Mouse (Mus musculus) heart, embryonic 11.5 days (tissue): ENCODE results near the gene Cyb5rl. TPM values are rescaled to one million over a fixed set of nuclear protein-coding genes. Genes with fewer than 3 reads are reported as not detected.
A peak's percentile ranks its signal among the peaks of the same experiment; 100 is the strongest.

Source experiments
- ATAC-seq: fragments of 200-750 bp; cut with Nextera tagmentation; replicated peaks from 2 replicates; pipeline ENCODE4 v1.8.0; 2017; ENCODE audit warnings: moderate library complexity; ENCODE audit not compliant: insufficient number of reproducible peaks, low FRiP score, low TSS enrichment
- H3K27ac ChIP-seq: fragments of 300-500 bp; sonication (generic); 2 replicates; pipeline ENCODE4 v1.5.1; 2014; ENCODE audit warnings: mild to moderate bottlenecking, low read depth, low read length
- H3K27me3 ChIP-seq: fragments of 300-500 bp; sonication (generic); 2 replicates; pipeline ENCODE4 v1.6.1; 2014; ENCODE audit warnings: mild to moderate bottlenecking, low read length, mixed read lengths; ENCODE audit not compliant: control insufficient read depth, insufficient read depth
- H3K36me3 ChIP-seq: fragments of 300-500 bp; sonication (generic); 2 replicates; pipeline ENCODE4 v1.6.1; 2014; ENCODE audit warnings: mild to moderate bottlenecking, low read length, moderate library complexity, mixed read lengths; ENCODE audit not compliant: control insufficient read depth, insufficient read depth
- H3K4me1 ChIP-seq: fragments of 300-500 bp; sonication (generic); 2 replicates; pipeline ENCODE4 v1.6.1; 2014; ENCODE audit warnings: low read length; ENCODE audit not compliant: control insufficient read depth, insufficient read depth
- H3K4me2 ChIP-seq: fragments of 300-500 bp; sonication (generic); 2 replicates; pipeline ENCODE4 v1.6.1; 2014; ENCODE audit warnings: mild to moderate bottlenecking, moderate library complexity
- H3K4me3 ChIP-seq: fragments of 300-500 bp; sonication (generic); 2 replicates; pipeline ENCODE4 v1.5.1; 2014; ENCODE audit warnings: low read depth, low read length
- H3K9ac ChIP-seq: fragments of 300-500 bp; sonication (generic); 2 replicates; pipeline ENCODE4 v1.6.1; 2014; ENCODE audit warnings: mild to moderate bottlenecking, low read depth, low read length, moderate library complexity
- H3K9me3 ChIP-seq: fragments of 300-500 bp; sonication (generic); replicated peaks from 2 replicates; pipeline ENCODE4 v1.6.1; 2016; ENCODE audit warnings: low read length; ENCODE audit not compliant: control insufficient read depth
- WGBS: fragments of 180-500 bp; shearing (Covaris S2); extraction: QIAGEN DNeasy Blood & Tissue Kit; methylation state at CpG from one replicate; pipeline ENCODE4 v1.1.7; 2014; ENCODE audit not compliant: insufficient replicate concordance; 5-methylcytosine and 5-hydroxymethylcytosine counted together
- polyA plus RNA-seq: library from polyadenylated mRNA; unstranded; fragments of >200 nt; fragmentation: Nextera tagmentation; extraction: Ambion mirVana; gene quantifications from 2 replicates; pipeline ENCODE4 v1.2.1, GENCODE M21; 2014

Cyb5rl gene
- polyA plus RNA-seq, 1 experiment from 2014 or later: 3.7 TPM

DNA sequence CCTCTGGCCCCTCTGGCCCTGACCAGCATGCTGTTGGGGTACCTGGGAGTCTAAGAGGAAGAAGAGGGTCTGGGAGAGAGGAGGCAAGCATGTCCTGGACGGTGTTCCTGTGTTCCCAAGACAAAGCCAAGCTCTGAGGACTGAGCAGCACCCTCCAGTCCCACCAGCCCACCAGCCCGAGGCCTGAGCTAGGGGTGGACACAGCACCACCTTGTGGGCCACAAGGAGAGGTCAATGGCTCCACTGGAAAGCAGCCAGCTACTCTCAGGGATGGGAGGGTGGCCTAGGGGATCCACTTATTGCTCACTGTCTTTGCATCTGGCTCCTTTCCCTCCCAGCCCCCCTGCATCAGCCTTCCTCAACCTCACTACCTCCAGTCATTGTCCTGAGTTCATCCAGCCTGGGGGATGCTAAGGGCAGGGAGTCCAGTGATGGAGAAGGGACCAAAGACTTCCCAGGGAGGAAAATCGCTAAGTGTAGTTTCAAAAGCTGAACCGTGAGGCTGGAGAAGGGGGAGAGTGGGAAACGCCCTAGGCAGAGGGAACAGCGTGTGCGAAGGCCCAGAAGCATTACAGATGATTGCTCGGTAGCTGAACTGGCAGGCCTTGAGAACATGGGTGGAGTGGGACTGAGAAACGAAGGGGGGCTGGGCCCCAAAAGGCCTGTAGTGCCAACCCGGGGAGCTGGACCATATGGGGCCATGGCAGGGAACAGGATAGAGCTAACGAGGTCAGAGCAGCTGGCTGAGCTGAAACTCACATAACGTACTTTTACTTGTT is 54.6 kb downstream of the Cyb5rl start:
- Histone ChIP-seq H3K27me3 (peaks cover 11% of the 10 kb centered on the region), H3K4me1 (no peaks in the 10 kb centered on the region), H3K27ac (no peak overlapping the region), H3K4me3 (no peak overlapping the region), H3K36me3 (no peaks in the 10 kb centered on the region), H3K9me3 (no peaks in the 10 kb centered on the region), H3K9ac (no peak overlapping the region), H3K4me2 (no peak overlapping the region)
- ATAC-seq: no peak
- WGBS: 56% methylated on average over 12 of the region's 12 CpGs

DNA sequence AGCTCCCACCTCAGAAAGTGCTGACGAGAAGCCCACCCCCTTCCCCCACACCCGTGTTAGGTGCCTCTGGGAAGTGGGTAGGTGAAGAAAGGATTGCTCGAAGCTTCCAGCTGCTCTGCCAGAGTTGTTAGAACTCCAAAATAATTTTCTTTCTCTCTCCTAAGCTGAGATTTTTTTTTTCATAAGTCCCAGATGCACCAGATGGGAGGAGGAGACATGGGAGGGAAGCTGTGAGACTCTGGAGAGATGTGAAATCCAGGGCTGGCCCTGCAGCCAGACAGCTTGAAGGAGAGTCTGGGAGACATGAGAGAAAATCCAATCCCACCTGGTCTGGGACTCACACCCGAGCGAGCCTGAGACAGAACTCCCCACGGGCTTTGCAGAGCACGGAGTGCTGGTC is 57.6 kb downstream of the Cyb5rl start:
- Histone ChIP-seq H3K27me3 (peaks cover 12% of the 10 kb centered on the region), H3K36me3 (no peaks in the 10 kb centered on the region), H3K4me1 (peaks cover 5% of the 10 kb centered on the region; the same call in 1 of the 2 replicates), H3K4me3 (no peak overlapping the region), H3K9ac (no peak overlapping the region), H3K9me3 (no peaks in the 10 kb centered on the region), H3K4me2 (no peak overlapping the region), H3K27ac (no peak overlapping the region)
- ATAC-seq: no peak
- 51% methylated on average over 7 of the region's 7 CpGs for WGBS

DNA sequence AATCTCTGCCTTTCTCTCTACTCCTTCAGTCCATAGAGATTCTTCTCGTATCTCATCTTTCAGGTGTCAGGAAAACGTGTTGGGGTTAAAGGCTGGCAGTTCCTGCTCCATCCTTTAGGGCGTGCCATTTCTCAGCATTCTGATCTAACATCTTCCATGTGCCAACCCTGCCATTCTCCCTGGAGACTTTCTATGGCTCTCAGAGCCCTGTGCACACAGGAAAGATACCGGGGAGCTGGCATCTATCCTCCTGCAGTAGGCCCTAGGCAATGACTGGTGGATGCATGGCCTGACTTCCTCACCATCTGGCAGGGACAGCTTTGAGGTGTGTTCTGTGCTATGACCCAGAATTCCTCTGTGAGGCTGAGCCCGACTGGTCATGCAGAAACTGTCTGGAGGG is 58.3 kb downstream of the Cyb5rl start:
- Histone ChIP-seq H3K27ac (no peak overlapping the region), H3K27me3 (peaks cover 12% of the 10 kb centered on the region), H3K4me2 (no peak overlapping the region), H3K9me3 (no peaks in the 10 kb centered on the region), H3K9ac (no peak overlapping the region), H3K4me3 (no peak overlapping the region), H3K4me1 (peaks cover 10% of the 10 kb centered on the region), H3K36me3 (no peaks in the 10 kb centered on the region)
- ATAC-seq: no peak
- WGBS: 50% methylated on average over 5 of the region's 5 CpGs

DNA sequence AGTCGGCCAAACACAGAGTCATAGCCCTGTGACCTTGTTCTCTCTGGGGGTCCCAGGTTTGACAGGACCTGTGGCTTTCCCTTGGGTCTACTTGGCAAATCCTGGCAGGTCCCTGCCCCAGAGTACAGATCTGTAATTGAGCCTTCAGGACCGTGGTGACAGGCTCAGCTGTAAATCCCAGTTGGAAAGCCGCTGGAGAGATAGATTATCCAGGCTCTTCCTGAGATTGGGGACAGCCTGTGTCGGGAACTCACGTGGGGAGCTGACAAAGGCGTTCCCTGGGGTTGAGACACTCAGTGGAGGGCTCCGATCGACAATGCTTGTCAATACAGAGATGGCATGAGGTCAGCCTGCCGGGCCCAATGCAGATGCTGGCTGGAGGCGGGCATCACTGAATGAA is 59.6 kb downstream of the Cyb5rl start:
- 45% methylated on average over 10 of the region's 10 CpGs for whole genome bisulfite sequencing
- H3K4me3 ChIP-seq: no peak overlapping the region
- H3K4me2 ChIP-seq: no peak overlapping the region
- no peak overlapping the region for H3K9ac ChIP-seq
- ATAC-seq: no peak
- no peaks in the 10 kb centered on the region for H3K9me3 ChIP-seq
- H3K27me3 ChIP-seq: peaks cover 10% of the 10 kb centered on the region
- H3K27ac ChIP-seq: no peak overlapping the region
- H3K36me3 ChIP-seq: no peaks in the 10 kb centered on the region
- H3K4me1 ChIP-seq: peaks cover 12% of the 10 kb centered on the region

DNA sequence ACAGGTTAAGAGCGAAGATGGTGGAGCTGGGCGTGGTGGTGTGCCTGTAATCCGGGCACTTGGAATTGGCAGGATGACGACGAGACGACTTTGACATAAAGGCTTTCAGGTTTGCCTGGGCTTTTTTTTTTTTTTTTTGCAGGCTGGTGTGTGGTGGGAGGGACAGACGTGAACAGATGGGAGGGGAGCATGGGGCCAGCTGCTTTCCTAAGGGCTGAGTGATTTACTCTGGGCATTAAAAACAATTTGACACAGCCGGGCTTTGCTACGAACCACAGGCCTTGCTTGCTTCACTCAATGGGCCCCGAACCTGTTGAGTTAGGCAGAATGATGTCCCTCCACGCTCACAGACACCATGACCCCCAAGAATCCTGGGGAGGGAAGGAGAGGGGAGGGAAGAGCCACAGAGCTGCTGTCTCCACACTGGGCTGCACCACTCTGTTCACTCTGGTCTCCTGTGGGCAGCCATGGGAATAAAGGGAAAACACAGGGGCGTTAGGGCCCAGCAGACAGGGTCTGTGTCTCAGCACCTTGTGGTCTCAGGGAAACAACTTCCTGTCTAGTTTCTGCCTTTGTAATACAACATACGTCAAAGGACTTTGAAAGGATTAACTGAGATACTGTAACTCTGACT is 60.2 kb downstream of the Cyb5rl start:
- no peak for ATAC-seq
- H3K4me2 ChIP-seq: no peak overlapping the region
- no peak overlapping the region for H3K9ac ChIP-seq
- H3K4me1 ChIP-seq: peaks cover 12% of the 10 kb centered on the region
- WGBS: 61% methylated on average over 13 of the region's 13 CpGs
- no peak overlapping the region for H3K4me3 ChIP-seq
- H3K27ac ChIP-seq: no peak overlapping the region
- no peaks in the 10 kb centered on the region for H3K9me3 ChIP-seq
- no peaks in the 10 kb centered on the region for H3K36me3 ChIP-seq
- H3K27me3 ChIP-seq: peaks cover 10% of the 10 kb centered on the region

DNA sequence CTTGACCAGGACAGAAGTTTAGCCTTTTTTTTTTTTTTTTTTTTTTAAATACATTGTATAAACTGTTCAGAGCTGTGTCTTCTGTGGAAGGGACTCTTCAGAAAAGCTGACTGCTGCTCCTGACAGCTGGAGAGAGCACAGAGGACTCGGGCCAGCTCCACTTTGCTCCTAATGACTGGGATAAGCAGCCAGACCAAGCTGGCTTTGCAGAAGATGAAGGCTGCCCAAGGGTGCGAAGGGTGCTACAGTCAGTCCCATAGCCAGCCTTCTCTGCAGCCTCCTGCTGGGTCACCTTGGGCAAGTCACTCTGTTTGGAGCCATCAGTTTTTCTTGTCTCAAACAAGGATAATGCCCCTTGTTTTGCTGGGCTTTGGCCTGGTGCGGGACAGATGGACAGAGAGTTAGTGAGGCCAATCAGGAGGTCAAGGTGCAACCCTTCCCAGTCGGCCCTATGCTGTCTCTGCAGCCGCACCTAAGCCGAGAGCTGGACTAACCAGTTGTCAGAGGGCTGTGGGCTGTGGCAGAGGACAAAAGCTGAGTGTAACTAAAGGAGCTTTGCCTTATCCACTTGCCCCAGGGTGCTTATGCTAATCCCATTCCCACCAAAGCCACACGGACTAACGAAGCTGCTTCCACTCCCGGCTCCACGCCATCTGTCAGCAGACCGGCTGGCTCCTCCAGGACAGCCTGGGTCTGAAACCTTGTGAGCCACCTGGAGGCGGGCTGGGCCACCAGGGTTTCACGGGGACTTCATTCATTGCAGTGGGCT is 61.3 kb downstream of the Cyb5rl start:
- Histone ChIP-seq H3K27ac (no peak overlapping the region), H3K4me3 (no peak overlapping the region), H3K9ac (no peak overlapping the region), H3K27me3 (peaks cover 10% of the 10 kb centered on the region), H3K36me3 (no peaks in the 10 kb centered on the region), H3K9me3 (no peaks in the 10 kb centered on the region), H3K4me1 (peaks cover 12% of the 10 kb centered on the region), H3K4me2 (no peak overlapping the region)
- 42% methylated on average over 13 of the region's 13 CpGs for WGBS
- ATAC-seq: no peak

DNA sequence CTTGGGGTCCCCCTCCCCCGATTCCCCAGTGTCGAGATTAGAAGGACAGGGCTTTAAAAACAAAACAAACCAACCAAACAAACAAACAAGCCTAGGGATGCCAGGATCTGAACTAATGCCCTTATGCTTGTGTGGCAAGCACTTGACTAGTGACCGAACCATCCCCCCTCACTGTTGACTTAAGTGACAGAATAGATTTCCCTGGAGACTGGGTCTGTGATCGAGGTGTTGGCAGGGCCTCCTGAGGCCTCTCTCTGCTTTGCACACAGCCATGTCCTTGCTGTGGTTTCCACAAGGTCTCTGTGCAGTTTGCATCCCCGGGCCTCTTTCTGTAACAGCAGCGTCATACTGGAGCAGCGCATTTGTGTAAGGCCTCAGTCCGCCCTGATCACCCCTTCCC is 62.6 kb downstream of the Cyb5rl start:
- Histone ChIP-seq H3K4me3 (no peak overlapping the region), H3K9ac (peak overlapping the region; percentile 16; the same call in 1 of the 2 replicates), H3K4me1 (peaks cover 12% of the 10 kb centered on the region), H3K4me2 (no peak overlapping the region), H3K27ac (no peak overlapping the region), H3K9me3 (no peaks in the 10 kb centered on the region), H3K27me3 (peaks cover 10% of the 10 kb centered on the region), H3K36me3 (no peaks in the 10 kb centered on the region)
- WGBS: 59% methylated on average over 8 of the region's 8 CpGs
- ATAC-seq: no peak

DNA sequence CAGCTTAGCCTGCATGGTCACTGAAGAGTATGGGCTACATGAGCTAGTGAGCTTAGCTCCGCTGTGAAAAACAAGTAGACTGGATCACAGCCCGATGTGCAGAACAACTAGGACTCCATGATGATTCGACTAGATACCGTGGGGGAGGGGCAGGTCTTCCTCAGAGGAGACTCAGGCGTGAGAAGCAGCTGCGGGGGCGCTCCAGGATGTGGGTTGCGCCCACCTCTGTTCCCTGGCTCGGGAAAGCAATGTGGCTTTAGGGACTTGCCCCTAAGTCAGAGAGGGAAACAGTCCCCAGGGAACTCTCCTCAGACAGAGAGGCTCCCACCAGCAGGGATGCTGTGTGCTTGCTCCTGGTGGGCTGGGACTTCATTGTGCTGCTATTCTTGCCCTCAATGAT is 63.7 kb downstream of the Cyb5rl start:
- Histone ChIP-seq H3K36me3 (no peaks in the 10 kb centered on the region), H3K9me3 (no peaks in the 10 kb centered on the region), H3K9ac (no peak overlapping the region), H3K27me3 (peaks cover 7% of the 10 kb centered on the region), H3K4me1 (peaks cover 17% of the 10 kb centered on the region), H3K4me2 (no peak overlapping the region), H3K4me3 (no peak overlapping the region), H3K27ac (no peak overlapping the region)
- WGBS: 18% methylated on average over 9 of the region's 9 CpGs
- ATAC-seq: no peak
